Mouse (Mus musculus) ES-Bruce4 (cell line): ENCODE measurements around the gene Trpm8.

Experiments used
- CTCF ChIP-seq: IDR thresholded peaks from one replicate; pipeline ENCODE4 v1.8.1; 2011; ENCODE audit warnings: low read depth, low read length
- POLR2A ChIP-seq: IDR thresholded peaks from one replicate; pipeline ENCODE4 v1.8.1; 2011; ENCODE audit warnings: low read length; ENCODE audit not compliant: insufficient read depth

- no peak for TF ChIP-seq POLR2A
- TF ChIP-seq CTCF = no peak
Observed at GRCm38 (mm10) chr1:88437206-88438126, 160.0 kb downstream of the Trpm8 start.
